Mouse (Mus musculus) stomach, postnatal 0 days (tissue): ENCODE data around the gene Cd83.

ENCODE experiments used
- CTCF ChIP-seq: IDR thresholded peaks from 2 replicates; pipeline ENCODE4 v1.5.1; 2016; ENCODE audit warnings: antibody characterized with exemption, low read depth, mild to moderate bottlenecking, moderate library complexity
- EP300 ChIP-seq: optimal IDR thresholded peaks from 2 replicates; pipeline ENCODE3; 2016; ENCODE audit warnings: antibody characterized with exemption

DNA sequence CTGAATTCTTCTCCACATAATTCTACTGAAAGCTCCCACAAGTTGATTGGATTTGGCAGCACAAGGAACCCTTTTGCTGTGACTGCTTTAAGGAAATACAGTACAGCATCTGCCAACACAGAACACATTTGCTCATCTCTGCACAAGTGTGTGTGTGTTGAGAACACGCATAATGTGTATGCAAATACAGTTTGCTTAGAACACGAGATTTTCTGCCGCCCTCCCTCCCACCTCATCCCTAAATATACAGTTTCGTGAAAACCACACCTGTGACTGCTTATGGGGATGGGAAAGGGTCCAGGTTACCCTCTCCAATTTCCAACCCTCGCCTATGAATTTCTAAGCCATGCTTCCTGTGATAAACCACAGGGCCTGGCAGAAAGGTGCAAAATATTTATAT, 60.6 kb downstream of the Cd83 start:
- TF ChIP-seq CTCF (no peak), EP300 (no peak)
